Mouse (Mus musculus) E14TG2a.4 (cell line): ENCODE results near the gene Hdgfl1.

Experiments
- CTCF ChIP-seq: conservative IDR thresholded peaks from 2 replicates; pipeline ENCODE4 v1.5.1; 2014; ENCODE audit warnings: low read length
- NANOG ChIP-seq: IDR thresholded peaks from 2 replicates; pipeline ENCODE4 v1.6.1; 2014; ENCODE audit warnings: borderline replicate concordance, low read length, mixed read lengths

DNA sequence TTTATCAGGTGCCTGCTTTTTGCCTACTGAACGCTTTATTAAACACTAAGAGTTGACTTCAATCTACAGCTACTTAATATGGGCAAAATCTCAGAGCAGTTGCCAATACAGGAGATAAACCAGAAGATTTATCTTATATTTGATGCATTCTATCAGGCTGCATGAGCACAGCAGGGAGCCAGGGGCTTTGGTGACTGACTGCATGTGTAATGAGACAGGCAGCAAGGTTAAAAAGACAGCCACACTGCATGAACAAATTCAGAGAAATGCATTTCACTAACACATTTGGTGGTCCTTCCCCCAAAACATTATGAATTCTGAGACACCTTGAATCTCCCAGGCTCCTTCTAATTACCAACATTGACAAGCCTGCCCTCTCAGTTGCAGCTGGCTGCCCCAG lies 17.6 kb downstream of the Hdgfl1 start:
- no peak for TF ChIP-seq CTCF
- no peak for TF ChIP-seq NANOG
